Mouse (Mus musculus) forebrain, embryonic 10.5 days (tissue): ENCODE data around the gene Gm20661. TPM values are rescaled to one million over a fixed set of nuclear protein-coding genes. Genes with fewer than 3 reads are reported as not detected.

Source experiments
- DNase-seq: peaks from one replicate; pipeline ENCODE4 v3.0.0-alpha.2; 2017; ENCODE audit warnings: low spot score; ENCODE audit errors: extremely low spot score
- H3K27ac ChIP-seq: fragments of 300-500 bp; sonication (generic); 2 replicates; pipeline ENCODE4 v1.5.1; 2016; ENCODE audit warnings: mild to moderate bottlenecking
- H3K27me3 ChIP-seq: fragments of 300-500 bp; sonication (generic); 2 replicates; pipeline ENCODE4 v1.6.1; 2016; ENCODE audit warnings: mild to moderate bottlenecking; ENCODE audit not compliant: poor library complexity, severe bottlenecking
- H3K36me3 ChIP-seq: fragments of 300-500 bp; sonication (generic); replicated peaks from 2 replicates; pipeline ENCODE4 v1.6.1; 2016; ENCODE audit warnings: mild to moderate bottlenecking, moderate library complexity
- H3K4me1 ChIP-seq: fragments of 300-500 bp; sonication (generic); 2 replicates; pipeline ENCODE4 v1.6.1; 2016
- H3K4me3 ChIP-seq: fragments of 300-500 bp; sonication (generic); 2 replicates; pipeline ENCODE4 v1.5.1; 2016; ENCODE audit warnings: mild to moderate bottlenecking, moderate library complexity
- H3K9me3 ChIP-seq: fragments of 300-500 bp; sonication (generic); 2 replicates; pipeline ENCODE4 v1.6.1; 2016; ENCODE audit warnings: mild to moderate bottlenecking, moderate library complexity
- WGBS: fragments of 180-500 bp; shearing (Covaris S2); methylation state at CpG from one replicate; pipeline ENCODE4 v1.1.7; 2016; 5-methylcytosine and 5-hydroxymethylcytosine counted together
- polyA plus RNA-seq: library from polyadenylated mRNA; unstranded; fragments of >200 nt; fragmentation: Nextera tagmentation; extraction: Ambion mirVana; gene quantifications from 2 replicates; pipeline ENCODE4 v1.2.1, GENCODE M21; 2016

The Gm20661 gene
- polyA plus RNA-seq, 1 experiment from 2014 or later = 0.92 TPM

GRCm38 (mm10) chr9:107957141-107957540, 25.7 kb upstream of the Gm20661 start:
- H3K4me3 ChIP-seq = no peak overlapping the region
- no peak for DNase-seq
- WGBS = 62% methylated on average over 6 of the region's 6 CpGs
- peaks cover 24% of the 10 kb centered on the region for H3K4me1 ChIP-seq
- no peaks in the 10 kb centered on the region for H3K9me3 ChIP-seq
- no peaks in the 10 kb centered on the region for H3K27me3 ChIP-seq
- H3K27ac ChIP-seq = no peak overlapping the region
- H3K36me3 ChIP-seq = peaks cover 72% of the 10 kb centered on the region

DNA sequence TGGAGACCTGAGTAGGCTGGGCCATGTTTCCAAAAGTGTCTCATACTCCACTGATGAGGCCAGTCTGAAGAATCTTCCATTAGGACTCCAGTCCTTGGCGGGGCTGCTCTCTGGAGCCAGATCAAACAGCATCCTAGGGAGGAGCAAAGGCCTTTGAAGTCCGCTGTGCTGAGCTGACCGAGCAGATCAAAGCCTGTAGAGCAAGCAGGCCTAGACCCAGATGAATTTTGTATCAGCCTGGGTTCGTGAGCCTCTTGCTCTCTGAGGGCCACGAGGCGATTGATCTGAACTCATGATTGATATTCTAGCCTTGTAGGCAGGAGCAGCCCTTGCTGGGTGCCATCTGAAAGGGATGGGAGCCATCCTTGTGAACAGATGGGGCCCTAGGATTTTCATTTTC, 23.0 kb upstream of the Gm20661 start:
- Histone ChIP-seq H3K27me3 (no peaks in the 10 kb centered on the region), H3K9me3 (no peaks in the 10 kb centered on the region), H3K27ac (no peak overlapping the region), H3K4me1 (peaks cover 15% of the 10 kb centered on the region), H3K4me3 (no peak overlapping the region), H3K36me3 (peaks cover 99% of the 10 kb centered on the region)
- no peak for DNase-seq
- 78% methylated on average over 6 of the region's 6 CpGs for whole genome bisulfite sequencing

- Histone ChIP-seq H3K4me1 (peaks cover 15% of the 10 kb centered on the region), H3K27me3 (no peaks in the 10 kb centered on the region), H3K36me3 (peaks cover 99% of the 10 kb centered on the region), H3K4me3 (no peak overlapping the region), H3K27ac (no peak overlapping the region), H3K9me3 (no peaks in the 10 kb centered on the region)
- DNase-seq = no peak
- WGBS = 87% methylated on average over 4 of the region's 4 CpGs
These were observed 21.9 kb upstream of the Gm20661 start for GRCm38 (mm10) chr9:107960928-107961327.

DNA sequence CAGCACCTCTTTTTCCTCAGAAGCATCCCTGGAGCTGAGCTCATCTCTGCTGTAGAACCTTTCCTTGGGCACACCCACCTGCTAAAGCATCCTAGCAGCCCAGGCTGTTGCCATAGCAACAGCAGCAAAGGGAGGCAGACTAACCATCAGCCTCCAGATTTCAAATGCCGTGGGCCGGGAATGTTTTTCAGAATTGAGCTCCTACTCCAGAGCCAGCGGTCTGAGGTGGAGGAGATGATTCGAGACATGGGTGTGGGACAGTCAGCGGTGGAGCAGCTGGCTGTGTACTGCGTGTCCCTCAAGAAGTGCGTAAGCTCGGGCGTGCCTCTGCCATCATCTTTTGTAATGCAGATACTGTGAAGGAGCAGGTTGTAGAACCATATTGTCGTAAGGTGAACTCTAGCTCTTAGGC, 21.5 kb upstream of the Gm20661 start:
- Histone ChIP-seq H3K27me3 (no peaks in the 10 kb centered on the region), H3K4me3 (no peak overlapping the region), H3K36me3 (peaks cover 99% of the 10 kb centered on the region), H3K4me1 (peaks cover 15% of the 10 kb centered on the region), H3K27ac (no peak overlapping the region), H3K9me3 (no peaks in the 10 kb centered on the region)
- WGBS = 87% methylated on average over 10 of the region's 10 CpGs
- DNase-seq = no peak

DNA sequence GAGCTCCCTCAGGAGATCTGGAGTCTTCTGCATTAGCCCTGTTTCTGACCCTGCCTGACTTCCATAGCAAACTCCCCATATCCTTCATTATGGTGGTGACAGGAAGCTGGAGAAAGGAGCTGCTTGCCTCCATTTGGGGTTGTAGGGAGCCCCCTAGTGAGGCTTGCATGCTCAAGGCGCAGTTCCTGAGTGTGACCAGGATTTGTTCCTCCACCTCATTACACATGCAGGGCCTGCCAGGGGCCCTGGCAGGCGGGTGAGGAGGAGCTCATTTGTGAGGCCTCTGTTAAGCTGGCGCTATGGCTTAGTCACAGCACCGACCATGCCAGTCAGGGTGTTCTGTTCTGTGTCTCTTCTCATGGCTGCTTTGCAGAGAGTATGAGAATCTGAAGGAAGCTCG, 21.0 kb upstream of the Gm20661 start:
- H3K27me3 ChIP-seq = no peaks in the 10 kb centered on the region
- H3K36me3 ChIP-seq = peaks cover 99% of the 10 kb centered on the region
- no peak overlapping the region for H3K4me3 ChIP-seq
- H3K9me3 ChIP-seq = no peaks in the 10 kb centered on the region
- 64% methylated on average over 5 of the region's 5 CpGs for WGBS
- DNase-seq = no peak
- H3K27ac ChIP-seq = no peak overlapping the region
- H3K4me1 ChIP-seq = peaks cover 14% of the 10 kb centered on the region

- no peak for DNase-seq
- H3K27ac ChIP-seq = no peak overlapping the region
- peaks cover 5% of the 10 kb centered on the region; the same call in 1 of the 2 replicates for H3K4me1 ChIP-seq
- H3K36me3 ChIP-seq = peaks cover 97% of the 10 kb centered on the region
- no peaks in the 10 kb centered on the region for H3K27me3 ChIP-seq
- H3K9me3 ChIP-seq = no peaks in the 10 kb centered on the region
- no peak overlapping the region for H3K4me3 ChIP-seq
- 94% methylated on average over 9 of the region's 9 CpGs for WGBS
These were observed 19.9 kb upstream of the Gm20661 start for GRCm38 (mm10) chr9:107962916-107963315.

GRCm38 (mm10) chr9:107963700-107964099, 19.2 kb upstream of the Gm20661 start:
- peaks cover 5% of the 10 kb centered on the region; the same call in 1 of the 2 replicates for H3K4me1 ChIP-seq
- DNase-seq = peak; percentile 83
- H3K36me3 ChIP-seq = peaks cover 97% of the 10 kb centered on the region
- no peak overlapping the region for H3K27ac ChIP-seq
- no peak overlapping the region for H3K4me3 ChIP-seq
- WGBS = 25% methylated on average over 5 of the region's 5 CpGs
- no peaks in the 10 kb centered on the region for H3K27me3 ChIP-seq
- H3K9me3 ChIP-seq = no peaks in the 10 kb centered on the region

DNA sequence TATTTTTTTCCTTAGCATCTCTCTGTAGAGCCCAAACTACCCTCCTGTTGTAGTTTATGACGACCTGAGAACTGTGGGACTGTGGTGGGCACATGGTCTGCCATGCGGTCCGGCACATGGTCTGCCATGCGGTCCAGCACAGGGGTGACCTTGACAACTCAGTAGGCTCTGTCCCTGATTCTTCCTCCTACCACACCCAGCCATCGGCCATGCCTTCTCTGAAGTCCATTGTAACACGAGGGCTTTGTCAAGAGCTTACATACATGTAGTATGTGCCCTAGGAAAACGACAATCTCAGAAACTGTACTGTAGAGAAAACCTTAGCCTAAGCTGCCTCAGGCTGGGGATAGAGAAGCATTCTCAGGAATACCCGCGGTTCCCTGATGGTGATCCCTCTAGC, 18.2 kb upstream of the Gm20661 start:
- peaks cover 97% of the 10 kb centered on the region for H3K36me3 ChIP-seq
- no peak for DNase-seq
- WGBS = 92% methylated on average over 9 of the region's 9 CpGs
- peaks cover 5% of the 10 kb centered on the region; the same call in 1 of the 2 replicates for H3K4me1 ChIP-seq
- H3K27ac ChIP-seq = no peak overlapping the region
- no peak overlapping the region for H3K4me3 ChIP-seq
- no peaks in the 10 kb centered on the region for H3K27me3 ChIP-seq
- no peaks in the 10 kb centered on the region for H3K9me3 ChIP-seq

- Histone ChIP-seq H3K4me3 (no peak overlapping the region), H3K27ac (no peak overlapping the region), H3K4me1 (no peaks in the 10 kb centered on the region), H3K36me3 (peaks cover 97% of the 10 kb centered on the region), H3K27me3 (no peaks in the 10 kb centered on the region), H3K9me3 (no peaks in the 10 kb centered on the region)
- DNase-seq = no peak
- 90% methylated on average over 10 of the region's 10 CpGs for WGBS
These were observed 16.2 kb upstream of the Gm20661 start for GRCm38 (mm10) chr9:107966676-107967075.

- Histone ChIP-seq H3K27me3 (no peaks in the 10 kb centered on the region), H3K36me3 (peaks cover 96% of the 10 kb centered on the region), H3K4me1 (no peaks in the 10 kb centered on the region), H3K27ac (no peak overlapping the region), H3K9me3 (no peaks in the 10 kb centered on the region), H3K4me3 (no peak overlapping the region)
- 90% methylated on average over 6 of the region's 6 CpGs for WGBS
- no peak for DNase-seq
These were observed 15.4 kb upstream of the Gm20661 start for GRCm38 (mm10) chr9:107967437-107967836.

- Histone ChIP-seq H3K4me3 (no peak overlapping the region), H3K36me3 (peaks cover 96% of the 10 kb centered on the region), H3K9me3 (no peaks in the 10 kb centered on the region), H3K4me1 (no peaks in the 10 kb centered on the region), H3K27me3 (no peaks in the 10 kb centered on the region), H3K27ac (no peak overlapping the region)
- 94% methylated on average over 7 of the region's 7 CpGs for WGBS
- DNase-seq = no peak
These were observed 14.3 kb upstream of the Gm20661 start for GRCm38 (mm10) chr9:107968531-107968930.

DNA sequence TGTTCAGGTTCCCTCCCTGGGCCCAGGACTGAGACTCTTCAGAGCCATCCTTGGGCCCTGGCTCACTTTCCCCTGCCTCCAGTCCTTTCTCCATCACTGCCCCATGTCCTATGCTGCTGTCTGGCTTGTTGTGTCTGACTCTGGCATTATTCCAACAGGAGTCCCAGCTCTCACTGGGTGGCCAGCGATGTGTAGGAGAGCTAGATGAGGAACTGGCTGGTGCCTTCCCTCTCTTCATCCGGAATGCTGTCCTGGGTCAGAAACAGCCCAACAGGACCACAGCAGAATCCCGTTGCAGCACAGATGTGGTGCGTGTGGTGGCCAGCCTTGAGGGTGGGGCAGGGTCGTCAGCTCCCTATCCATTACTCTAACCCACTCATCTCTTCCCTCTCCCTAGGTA, 12.5 kb upstream of the Gm20661 start:
- Histone ChIP-seq H3K27me3 (no peaks in the 10 kb centered on the region), H3K4me3 (no peak overlapping the region), H3K27ac (no peak overlapping the region), H3K4me1 (no peaks in the 10 kb centered on the region; the same call in 1 of the 2 replicates), H3K36me3 (peaks cover 79% of the 10 kb centered on the region), H3K9me3 (no peaks in the 10 kb centered on the region)
- DNase-seq = no peak
- WGBS = 91% methylated on average over 5 of the region's 5 CpGs

DNA sequence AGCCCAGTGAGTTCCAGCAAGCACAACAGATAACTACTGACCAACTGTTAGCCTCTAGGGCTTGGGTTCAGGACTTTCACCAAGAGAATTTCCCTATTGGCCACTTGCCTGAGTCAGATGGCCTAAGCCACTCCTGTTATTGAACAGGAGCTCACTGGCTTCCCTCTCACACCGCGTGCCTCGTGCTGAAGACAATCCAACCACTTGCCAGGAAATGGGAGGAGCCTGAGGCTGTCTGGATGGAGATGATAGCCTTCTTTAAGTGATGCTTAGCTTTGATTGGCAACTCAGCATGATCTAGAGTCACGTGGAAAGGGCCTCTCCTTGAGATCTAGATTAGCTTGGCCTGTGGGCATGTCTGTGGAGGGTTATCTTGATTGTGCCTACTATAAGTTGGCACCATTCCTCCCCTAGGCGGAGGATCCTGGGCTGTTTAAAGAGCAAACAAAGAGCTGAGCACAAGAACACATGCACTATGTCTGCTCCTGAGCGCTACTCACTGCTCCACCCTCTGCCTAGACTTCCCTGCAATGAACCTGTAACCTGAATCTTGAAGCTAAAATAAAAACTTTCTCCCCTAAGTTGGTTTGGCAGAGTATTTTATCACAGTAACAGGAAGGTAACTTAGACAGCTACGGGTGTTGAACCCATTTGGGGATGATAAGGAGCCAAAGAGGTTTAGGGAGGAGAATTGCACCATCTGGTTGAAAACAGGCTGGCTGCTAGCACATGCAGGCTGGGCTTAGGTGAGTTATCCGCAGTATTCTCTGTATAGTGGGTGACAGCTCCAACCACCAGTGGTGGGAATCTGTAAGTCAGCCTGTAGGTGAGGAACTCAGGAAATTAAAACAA, 10.9 kb upstream of the Gm20661 start:
- H3K27ac ChIP-seq = 0 out of 2 replicates have a peak overlapping the region, but pooled peaks have one; percentile 12
- no peaks in the 10 kb centered on the region for H3K9me3 ChIP-seq
- peaks cover 63% of the 10 kb centered on the region for H3K36me3 ChIP-seq
- 86% methylated on average over 8 of the region's 8 CpGs for WGBS
- DNase-seq = no peak
- no peak overlapping the region for H3K4me3 ChIP-seq
- no peaks in the 10 kb centered on the region for H3K27me3 ChIP-seq
- no peaks in the 10 kb centered on the region; the same call in none of the 2 replicates for H3K4me1 ChIP-seq
